Mouse (Mus musculus) heart, embryonic 12.5 days (tissue): ENCODE data around the gene Btbd9. TPM values are rescaled to one million over a fixed set of nuclear protein-coding genes. Genes with fewer than 3 reads are reported as not detected.

Experiments used
- ATAC-seq: fragments of 200-750 bp; cut with Nextera tagmentation; 2 replicates; pipeline ENCODE4 v1.8.0; 2017; ENCODE audit warnings: moderate TSS enrichment, moderate library complexity; ENCODE audit not compliant: insufficient number of reproducible peaks, low FRiP score
- H3K27ac ChIP-seq: fragments of 300-500 bp; sonication (generic); 2 replicates; pipeline ENCODE4 v1.5.1; 2016; ENCODE audit warnings: mild to moderate bottlenecking, moderate library complexity; ENCODE audit not compliant: poor library complexity, severe bottlenecking
- H3K27me3 ChIP-seq: fragments of 300-500 bp; sonication (generic); replicated peaks from 2 replicates; pipeline ENCODE4 v1.6.1; 2016; ENCODE audit warnings: mild to moderate bottlenecking, moderate library complexity
- H3K36me3 ChIP-seq: fragments of 300-500 bp; sonication (generic); 2 replicates; pipeline ENCODE4 v1.6.1; 2016; ENCODE audit warnings: mild to moderate bottlenecking, moderate library complexity
- H3K4me1 ChIP-seq: fragments of 300-500 bp; sonication (generic); replicated peaks from 2 replicates; pipeline ENCODE4 v1.6.1; 2016; ENCODE audit warnings: mild to moderate bottlenecking
- H3K4me2 ChIP-seq: fragments of 300-500 bp; sonication (generic); 2 replicates; pipeline ENCODE4 v1.6.1; 2016; ENCODE audit warnings: mild to moderate bottlenecking, moderate library complexity
- H3K4me3 ChIP-seq: fragments of 300-500 bp; sonication (generic); 2 replicates; pipeline ENCODE4 v1.5.1; 2016; ENCODE audit warnings: mild to moderate bottlenecking
- H3K9ac ChIP-seq: fragments of 300-500 bp; sonication (generic); 2 replicates; pipeline ENCODE4 v1.6.1; 2016; ENCODE audit warnings: mild to moderate bottlenecking, moderate library complexity
- H3K9me3 ChIP-seq: fragments of 300-500 bp; sonication (generic); replicated peaks from 2 replicates; pipeline ENCODE4 v1.6.1; 2016; ENCODE audit warnings: mild to moderate bottlenecking, moderate library complexity
- WGBS: fragments of 180-500 bp; shearing (Covaris S2); methylation state at CpG from one replicate; pipeline ENCODE4 v1.1.7; 2016; 5-methylcytosine and 5-hydroxymethylcytosine counted together
- polyA plus RNA-seq: library from polyadenylated mRNA; unstranded; fragments of >200 nt; fragmentation: Nextera tagmentation; extraction: Ambion mirVana; gene quantifications from 2 replicates; pipeline ENCODE4 v1.2.1, GENCODE M21; 2016

Gene Btbd9
- polyA plus RNA-seq, 1 experiment from 2014 or later = 42.0 TPM

DNA sequence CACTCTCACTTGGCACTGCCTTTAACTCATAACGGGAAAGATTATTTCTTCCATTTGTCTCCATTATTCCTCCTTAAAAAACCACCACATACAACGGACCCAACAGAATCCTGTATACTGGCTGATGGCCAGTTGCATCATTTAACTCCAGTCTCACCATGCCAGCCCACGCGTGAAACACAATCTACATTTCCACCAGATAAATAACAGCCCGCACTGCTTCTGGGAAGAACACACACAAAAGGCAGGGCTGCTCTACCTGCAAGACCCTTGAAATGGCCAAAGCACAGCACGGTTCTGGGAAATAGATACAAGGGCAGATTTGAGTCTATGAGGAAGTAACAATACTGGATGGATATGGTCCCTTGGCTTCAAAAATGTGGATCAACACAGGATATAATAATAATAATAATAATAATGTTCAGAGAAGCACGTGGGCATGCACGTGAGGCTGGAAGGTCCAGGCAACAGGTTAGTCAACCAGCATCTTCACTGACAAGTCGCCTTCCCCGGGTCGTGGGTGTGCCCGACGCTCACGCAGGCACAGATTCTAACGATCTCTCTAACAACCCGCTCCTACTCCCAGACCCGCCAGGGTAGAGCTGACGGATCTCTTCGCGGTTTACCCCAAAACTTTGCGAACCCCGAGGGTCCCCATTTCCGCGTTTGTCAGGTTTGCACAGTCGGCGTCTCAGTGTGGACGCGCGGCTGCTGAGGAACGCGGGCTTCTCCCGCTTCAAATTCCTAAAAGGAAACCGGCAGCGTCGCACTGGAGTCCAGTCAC is 975 bp downstream of the Btbd9 start:
- no peak for ATAC-seq

DNA sequence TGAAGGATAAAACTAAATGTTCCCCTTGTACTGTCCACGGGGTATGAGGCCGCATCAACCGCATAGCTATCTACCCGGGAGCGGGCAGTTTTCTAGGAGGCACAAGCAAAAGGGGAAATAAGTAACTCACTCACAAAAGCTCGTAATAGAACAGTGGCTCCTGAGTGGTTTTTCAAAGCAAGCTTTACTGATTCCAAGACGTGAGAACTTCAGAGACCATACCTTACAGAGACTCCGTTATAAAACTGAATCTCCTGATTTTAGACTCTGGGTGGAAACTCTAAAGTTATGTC is 1.6 kb downstream of the Btbd9 start:
- Histone ChIP-seq H3K4me3 (peak overlapping the region; percentile 65), H3K27ac (peak overlapping the region; percentile 34; the same call in 1 of the 2 replicates), H3K36me3 (no peaks in the 10 kb centered on the region), H3K27me3 (no peaks in the 10 kb centered on the region), H3K9ac (no peak overlapping the region), H3K4me1 (peaks cover 32% of the 10 kb centered on the region), H3K4me2 (peak overlapping the region; percentile 85; the same call in 1 of the 2 replicates), H3K9me3 (no peaks in the 10 kb centered on the region)
- WGBS = 74% methylated on average over 8 of the region's 8 CpGs
- ATAC-seq = no peak

More for the DNA sequence above, 975 bp downstream of the Btbd9 start:
- Histone ChIP-seq H3K9ac (peak overlapping the region; percentile 87), H3K4me2 (peak overlapping the region; percentile 85), H3K27me3 (no peaks in the 10 kb centered on the region), H3K27ac (peak overlapping the region; percentile 77), H3K4me1 (peaks cover 27% of the 10 kb centered on the region), H3K9me3 (no peaks in the 10 kb centered on the region), H3K36me3 (no peaks in the 10 kb centered on the region), H3K4me3 (peak overlapping the region; percentile 65)
- 6% methylated on average over 35 of the region's 35 CpGs for WGBS

DNA sequence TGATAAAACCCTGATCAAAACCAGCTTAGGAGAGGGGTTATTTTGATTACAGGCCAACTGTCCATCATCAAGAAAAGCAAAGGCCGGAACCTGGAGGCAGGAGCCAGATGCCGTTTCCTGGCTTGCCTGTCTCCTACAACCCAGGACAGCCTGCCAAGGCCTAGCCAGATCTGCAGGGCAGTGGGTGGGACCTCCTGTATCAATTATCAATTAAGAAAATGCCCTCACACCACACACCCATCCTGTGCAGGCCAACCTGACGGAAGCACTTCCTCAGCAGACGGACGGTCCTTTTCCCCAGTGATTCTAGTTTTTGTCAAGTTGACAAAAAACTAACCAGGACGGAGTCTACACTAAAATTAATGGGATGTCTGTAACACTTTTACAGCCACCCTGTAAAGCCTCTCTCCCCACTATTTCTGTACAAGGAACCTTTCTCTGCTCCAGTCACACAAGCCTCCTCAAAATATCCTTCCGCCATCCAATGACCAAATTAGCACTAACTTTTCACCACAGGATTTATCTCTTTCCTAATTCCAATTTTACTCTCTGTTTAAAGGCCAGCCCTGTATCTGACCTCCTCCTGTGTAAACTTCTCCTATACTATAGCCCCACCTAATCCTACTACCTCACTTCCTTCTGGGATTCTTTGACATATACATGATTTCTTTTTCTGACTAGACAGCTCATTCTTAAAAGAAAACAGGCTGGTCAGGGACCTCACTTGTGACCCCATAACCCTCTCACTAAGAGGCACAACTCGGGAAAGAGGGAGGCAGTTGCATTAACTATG is 2.1 kb downstream of the Btbd9 start:
- H3K9ac ChIP-seq = no peak overlapping the region
- ATAC-seq = no peak
- 45% methylated on average over 8 of the region's 8 CpGs for WGBS

DNA sequence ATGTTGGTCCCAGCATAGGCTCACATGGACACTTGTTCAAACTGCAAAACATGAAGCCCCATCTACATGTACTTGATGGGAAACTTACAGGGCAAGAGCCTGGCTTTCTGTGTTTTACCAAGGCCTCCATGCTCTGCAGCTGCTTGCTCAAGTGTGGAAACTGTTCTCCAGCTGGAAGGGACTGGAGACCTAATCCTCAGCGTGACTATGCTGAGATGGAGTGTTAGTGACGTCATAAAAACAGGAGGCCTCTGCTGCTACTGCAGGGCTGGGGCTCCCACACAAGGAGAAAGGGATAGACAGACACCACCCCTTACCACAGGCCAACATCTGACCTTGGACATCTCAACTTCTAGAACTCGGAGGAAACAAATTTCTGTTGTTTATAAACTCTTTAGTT is 5.3 kb downstream of the Btbd9 start:
- no peak overlapping the region for H3K27ac ChIP-seq
- H3K4me1 ChIP-seq = peaks cover 28% of the 10 kb centered on the region
- no peak overlapping the region for H3K4me2 ChIP-seq
- no peak overlapping the region for H3K9ac ChIP-seq
- no peaks in the 10 kb centered on the region for H3K9me3 ChIP-seq
- H3K4me3 ChIP-seq = no peak overlapping the region
- H3K27me3 ChIP-seq = no peaks in the 10 kb centered on the region
- no peak for ATAC-seq
- no peaks in the 10 kb centered on the region for H3K36me3 ChIP-seq
- 42% methylated on average over 3 of the region's 3 CpGs for WGBS

More for the DNA sequence above, 2.1 kb downstream of the Btbd9 start:
- Histone ChIP-seq H3K4me1 (peaks cover 32% of the 10 kb centered on the region), H3K4me2 (peak overlapping the region; percentile 85; the same call in 1 of the 2 replicates), H3K27me3 (no peaks in the 10 kb centered on the region), H3K4me3 (peak overlapping the region; percentile 65), H3K9me3 (no peaks in the 10 kb centered on the region), H3K36me3 (no peaks in the 10 kb centered on the region), H3K27ac (peak overlapping the region; percentile 34)

- no peaks in the 10 kb centered on the region for H3K9me3 ChIP-seq
- no peaks in the 10 kb centered on the region for H3K36me3 ChIP-seq
- no peaks in the 10 kb centered on the region for H3K27me3 ChIP-seq
- H3K4me2 ChIP-seq = no peak overlapping the region
- 72% methylated on average over 8 of the region's 8 CpGs for WGBS
- no peak overlapping the region for H3K9ac ChIP-seq
- H3K27ac ChIP-seq = no peak overlapping the region
- no peak for ATAC-seq
- peaks cover 28% of the 10 kb centered on the region for H3K4me1 ChIP-seq
- no peak overlapping the region for H3K4me3 ChIP-seq
Observed at GRCm38 (mm10) chr17:30570173-30570572, 6.1 kb downstream of the Btbd9 start.

DNA sequence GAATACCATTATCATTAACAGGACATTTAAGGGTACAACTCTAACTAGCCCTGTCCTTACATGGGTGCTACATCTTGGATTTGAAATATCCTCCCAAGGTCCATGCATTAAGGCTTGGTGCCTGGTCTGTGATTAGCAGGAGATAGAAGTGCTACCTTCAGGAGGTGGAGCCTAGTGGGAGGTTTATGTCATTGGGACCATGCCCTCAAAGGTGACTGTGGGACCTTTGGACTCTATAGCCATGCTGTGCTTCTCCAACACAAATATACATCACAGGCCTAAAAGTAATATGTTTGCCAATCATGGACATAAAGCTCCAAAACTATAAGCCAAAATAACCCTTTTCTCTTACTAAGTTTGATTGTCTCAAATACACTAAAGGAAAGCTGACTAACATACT is 7.8 kb downstream of the Btbd9 start:
- Histone ChIP-seq H3K9me3 (no peaks in the 10 kb centered on the region), H3K27ac (no peak overlapping the region)
- no peak for ATAC-seq

DNA sequence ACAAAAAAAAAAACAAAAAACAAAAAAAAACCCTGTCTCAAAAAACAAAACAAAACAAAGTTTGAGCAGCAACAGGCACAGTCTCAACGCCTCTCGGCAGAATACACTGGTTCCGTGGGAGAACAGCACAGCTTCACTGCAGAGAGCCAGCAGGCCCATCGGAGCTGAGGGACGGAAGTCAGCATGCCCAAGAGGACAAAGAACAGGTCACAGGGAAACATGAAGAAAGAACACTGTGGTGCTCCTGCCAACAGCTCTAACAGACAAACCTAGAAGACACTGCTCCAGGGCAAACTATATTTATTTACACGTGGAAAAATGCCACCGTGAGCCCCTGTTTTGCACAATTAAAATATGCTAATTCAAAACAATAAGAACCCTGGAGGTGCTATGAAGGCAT is 11.3 kb downstream of the Btbd9 start:
- peaks cover 10% of the 10 kb centered on the region for H3K4me1 ChIP-seq
- no peak overlapping the region for H3K9ac ChIP-seq
- H3K27me3 ChIP-seq = no peaks in the 10 kb centered on the region
- no peaks in the 10 kb centered on the region for H3K36me3 ChIP-seq
- H3K4me2 ChIP-seq = no peak overlapping the region
- WGBS = 72% methylated on average over 7 of the region's 7 CpGs
- H3K9me3 ChIP-seq = no peaks in the 10 kb centered on the region
- no peak for ATAC-seq
- H3K4me3 ChIP-seq = no peak overlapping the region
- H3K27ac ChIP-seq = no peak overlapping the region

More for the DNA sequence above, 7.8 kb downstream of the Btbd9 start:
- no peak overlapping the region for H3K9ac ChIP-seq
- no peak overlapping the region for H3K4me2 ChIP-seq
- no peaks in the 10 kb centered on the region for H3K36me3 ChIP-seq
- H3K4me3 ChIP-seq = no peak overlapping the region
- no peaks in the 10 kb centered on the region for H3K27me3 ChIP-seq
- peaks cover 24% of the 10 kb centered on the region for H3K4me1 ChIP-seq

DNA sequence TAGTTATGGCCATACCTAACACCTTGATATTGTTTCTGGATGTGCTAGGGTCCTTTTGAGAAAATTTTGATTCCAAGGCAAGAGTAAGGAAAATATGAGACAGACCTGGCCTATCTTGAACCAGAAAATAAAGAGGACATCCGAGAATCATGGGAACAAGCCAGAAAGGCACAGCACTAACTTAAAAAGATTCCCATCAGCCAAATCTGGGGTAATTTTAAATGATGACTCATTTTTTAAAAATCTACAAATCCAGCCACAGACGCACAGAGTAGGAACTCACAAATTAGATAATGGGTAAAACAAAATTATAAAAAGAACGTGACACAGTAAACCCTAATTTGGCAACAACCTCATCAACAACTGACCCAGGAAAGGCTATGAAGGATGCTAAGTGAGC is 11.9 kb downstream of the Btbd9 start:
- no peak overlapping the region for H3K9ac ChIP-seq
- no peak overlapping the region for H3K4me2 ChIP-seq
- H3K27ac ChIP-seq = no peak overlapping the region
- no peaks in the 10 kb centered on the region for H3K9me3 ChIP-seq
- ATAC-seq = no peak
- H3K4me3 ChIP-seq = no peak overlapping the region
- peaks cover 7% of the 10 kb centered on the region for H3K4me1 ChIP-seq
- H3K36me3 ChIP-seq = no peaks in the 10 kb centered on the region
- no peaks in the 10 kb centered on the region for H3K27me3 ChIP-seq
- WGBS = 78% methylated on average over 3 of the region's 3 CpGs

GRCm38 (mm10) chr17:30563484-30564075 is 12.7 kb downstream of the Btbd9 start:
- WGBS = 66% methylated on average over 6 of the region's 6 CpGs
- no peaks in the 10 kb centered on the region for H3K27me3 ChIP-seq
- H3K4me3 ChIP-seq = no peak overlapping the region
- no peak for ATAC-seq
- H3K9ac ChIP-seq = no peak overlapping the region
- peaks cover 7% of the 10 kb centered on the region for H3K4me1 ChIP-seq
- no peak overlapping the region for H3K27ac ChIP-seq
- no peaks in the 10 kb centered on the region for H3K36me3 ChIP-seq
- no peak overlapping the region for H3K4me2 ChIP-seq
- no peaks in the 10 kb centered on the region for H3K9me3 ChIP-seq

DNA sequence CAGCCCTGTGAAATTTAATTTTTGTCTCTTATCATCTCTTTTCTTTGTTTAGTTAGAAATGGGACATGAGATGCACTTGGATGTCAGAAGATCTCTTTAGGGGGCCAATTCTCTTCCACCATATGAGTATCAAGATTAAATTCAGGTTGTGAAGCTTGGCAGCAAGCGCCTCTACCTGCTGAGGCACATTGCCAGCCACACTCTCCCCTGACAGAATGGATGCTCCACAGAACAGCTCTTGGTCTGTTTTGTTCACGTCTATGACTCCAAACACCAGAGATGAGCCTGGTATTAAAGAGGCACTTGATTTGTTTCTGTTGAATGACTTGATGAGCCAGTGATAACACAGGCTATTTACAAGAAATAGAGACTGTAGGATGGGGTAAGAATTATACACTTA is 13.5 kb downstream of the Btbd9 start:
- Histone ChIP-seq H3K27ac (no peak overlapping the region), H3K9ac (no peak overlapping the region), H3K9me3 (no peaks in the 10 kb centered on the region), H3K4me1 (peaks cover 7% of the 10 kb centered on the region), H3K4me3 (no peak overlapping the region), H3K27me3 (no peaks in the 10 kb centered on the region), H3K36me3 (no peaks in the 10 kb centered on the region), H3K4me2 (no peak overlapping the region)
- ATAC-seq = no peak
- 78% methylated on average over 2 of the region's 2 CpGs for WGBS

GRCm38 (mm10) chr17:30559536-30559935 is 16.8 kb downstream of the Btbd9 start:
- H3K9ac ChIP-seq = no peak overlapping the region
- no peaks in the 10 kb centered on the region for H3K36me3 ChIP-seq
- no peak overlapping the region for H3K4me2 ChIP-seq
- H3K4me1 ChIP-seq = peaks cover 5% of the 10 kb centered on the region
- no peak overlapping the region for H3K4me3 ChIP-seq
- H3K27me3 ChIP-seq = no peaks in the 10 kb centered on the region
- WGBS = 41% methylated on average over 3 of the region's 3 CpGs
- no peak for ATAC-seq
- no peaks in the 10 kb centered on the region for H3K9me3 ChIP-seq
- no peak overlapping the region for H3K27ac ChIP-seq
